Mouse (Mus musculus): Measurements from ENCODE around the gene Dcakd. TPM values are rescaled to one million over a fixed set of nuclear protein-coding genes. Genes with fewer than 3 reads are reported as not detected.

Gene Dcakd
- polyA plus RNA-seq (2015; fragmentation: Nextera tagmentation; extraction: Ambion mirVana), result 182 and 195 TPM in 2 replicates

GRCm38 (mm10) chr11:103028176-103028891 is at the start of gene Dcakd, which contains the start of gene Nmt1:
TSS of gene Dcakd (minus strand) at chr11:103028333.
TSS of gene Nmt1 (plus strand) at chr11:103028190.
- under 1% methylated on average over 36 of the region's 36 CpGs for WGBS
- ATAC-seq, result peak; percentile 99
- H3K27me3 ChIP-seq, result no peaks in the 10 kb centered on the region
- H3K4me3 ChIP-seq, result peak within 1 kb of the TSS; percentile 74
- peak within 1 kb of the TSS; percentile 70 for H3K4me2 ChIP-seq
- H3K36me3 ChIP-seq (ENCODE audit: poor library complexity, severe bottlenecking), result 0 out of 2 replicates have a peak, but pooled peaks cover 6% of the 10 kb centered on the region
- no peaks in the 10 kb centered on the region for H3K9me3 ChIP-seq (replicated peaks)
- H3K4me1 ChIP-seq, result peaks cover 35% of the 10 kb centered on the region
- H3K27ac ChIP-seq, result 0 out of 2 replicates have a peak within 1 kb of the TSS, but pooled peaks have one; percentile 44
- peak within 1 kb of the TSS; percentile 77 for H3K9ac ChIP-seq

GRCm38 (mm10) chr11:103076581-103076980 is 48.4 kb upstream of the Dcakd start:
- Histone ChIP-seq H3K27me3 (peaks cover 33% of the 10 kb centered on the region), H3K27ac (no peak overlapping the region), H3K4me1 (peaks cover 7% of the 10 kb centered on the region), H3K36me3 (ENCODE audit: poor library complexity, severe bottlenecking) (no peaks in the 10 kb centered on the region), H3K9me3 (replicated peaks) (no peaks in the 10 kb centered on the region), H3K4me2 (no peak overlapping the region), H3K9ac (no peak overlapping the region), H3K4me3 (no peak overlapping the region)
- WGBS, result 91% methylated on average over 8 of the region's 8 CpGs
- no peak for ATAC-seq

GRCm38 (mm10) chr11:103076010-103076409 is 47.9 kb upstream of the Dcakd start:
- Histone ChIP-seq H3K27ac (no peak overlapping the region), H3K36me3 (ENCODE audit: poor library complexity, severe bottlenecking) (no peaks in the 10 kb centered on the region), H3K4me2 (no peak overlapping the region), H3K9ac (no peak overlapping the region), H3K27me3 (peaks cover 28% of the 10 kb centered on the region), H3K9me3 (replicated peaks) (no peaks in the 10 kb centered on the region), H3K4me3 (no peak overlapping the region), H3K4me1 (peaks cover 7% of the 10 kb centered on the region)
- 90% methylated on average over 7 of the region's 7 CpGs for WGBS
- no peak for ATAC-seq

- WGBS, result 18% methylated on average over 10 of the region's 10 CpGs
Observed at GRCm38 (mm10) chr11:103074796-103075323, 46.7 kb upstream of the Dcakd start.

GRCm38 (mm10) chr11:103074121-103074650 is 46.1 kb upstream of the Dcakd start:
- no peak overlapping the region for H3K4me3 ChIP-seq
- 60% methylated on average over 10 of the region's 10 CpGs for WGBS
- H3K9ac ChIP-seq, result no peak overlapping the region
- H3K4me2 ChIP-seq, result no peak overlapping the region
- peaks cover 16% of the 10 kb centered on the region for H3K36me3 ChIP-seq (ENCODE audit: poor library complexity, severe bottlenecking)
- no peak for ATAC-seq
- no peak overlapping the region for H3K27ac ChIP-seq
- H3K4me1 ChIP-seq, result no peaks in the 10 kb centered on the region
- no peaks in the 10 kb centered on the region for H3K9me3 ChIP-seq (replicated peaks)
- H3K27me3 ChIP-seq, result peaks cover 10% of the 10 kb centered on the region

More at GRCm38 (mm10) chr11:103074796-103075323, 46.7 kb upstream of the Dcakd start:
- Histone ChIP-seq H3K4me2 (no peak overlapping the region), H3K36me3 (ENCODE audit: poor library complexity, severe bottlenecking) (peaks cover 9% of the 10 kb centered on the region), H3K4me1 (no peaks in the 10 kb centered on the region), H3K9ac (no peak overlapping the region), H3K4me3 (no peak overlapping the region), H3K9me3 (replicated peaks) (no peaks in the 10 kb centered on the region), H3K27ac (no peak overlapping the region; the same call in 1 of the 2 replicates), H3K27me3 (peaks cover 16% of the 10 kb centered on the region)
- ATAC-seq, result no peak

GRCm38 (mm10) chr11:103073671-103074070 is 45.5 kb upstream of the Dcakd start:
- 0 out of 2 replicates have a peak, but pooled peaks cover 4% of the 10 kb centered on the region for H3K27me3 ChIP-seq
- no peaks in the 10 kb centered on the region for H3K4me1 ChIP-seq
- 90% methylated on average over 7 of the region's 7 CpGs for WGBS
- peaks cover 21% of the 10 kb centered on the region for H3K36me3 ChIP-seq (ENCODE audit: poor library complexity, severe bottlenecking)
- no peak overlapping the region for H3K4me3 ChIP-seq
- H3K4me2 ChIP-seq, result no peak overlapping the region
- H3K9ac ChIP-seq, result no peak overlapping the region
- H3K27ac ChIP-seq, result no peak overlapping the region
- ATAC-seq, result no peak
- no peaks in the 10 kb centered on the region for H3K9me3 ChIP-seq (replicated peaks)

GRCm38 (mm10) chr11:103070322-103070880 is 42.3 kb upstream of the Dcakd start:
- Histone ChIP-seq H3K9me3 (replicated peaks) (no peaks in the 10 kb centered on the region), H3K4me2 (no peak overlapping the region), H3K27me3 (no peaks in the 10 kb centered on the region), H3K27ac (no peak overlapping the region), H3K4me3 (no peak overlapping the region), H3K9ac (no peak overlapping the region), H3K36me3 (ENCODE audit: poor library complexity, severe bottlenecking) (peaks cover 54% of the 10 kb centered on the region), H3K4me1 (no peaks in the 10 kb centered on the region)
- WGBS, result 94% methylated on average over 10 of the region's 10 CpGs
- ATAC-seq, result no peak

- ATAC-seq, result no peak
- Histone ChIP-seq H3K4me2 (no peak overlapping the region), H3K4me1 (no peaks in the 10 kb centered on the region), H3K4me3 (no peak overlapping the region), H3K9ac (no peak overlapping the region), H3K27me3 (no peaks in the 10 kb centered on the region), H3K27ac (no peak overlapping the region), H3K36me3 (ENCODE audit: poor library complexity, severe bottlenecking) (peaks cover 59% of the 10 kb centered on the region), H3K9me3 (replicated peaks) (no peaks in the 10 kb centered on the region)
- WGBS, result 95% methylated on average over 2 of the region's 2 CpGs
Observed at GRCm38 (mm10) chr11:103069731-103070130, 41.6 kb upstream of the Dcakd start.

- H3K9me3 ChIP-seq (replicated peaks), result no peaks in the 10 kb centered on the region
- no peaks in the 10 kb centered on the region for H3K4me1 ChIP-seq
- H3K36me3 ChIP-seq (ENCODE audit: poor library complexity, severe bottlenecking), result peaks cover 67% of the 10 kb centered on the region
- WGBS, result 93% methylated on average over 11 of the region's 11 CpGs
- H3K27me3 ChIP-seq, result no peaks in the 10 kb centered on the region
- H3K9ac ChIP-seq, result no peak overlapping the region
- no peak overlapping the region for H3K4me2 ChIP-seq
- no peak overlapping the region for H3K4me3 ChIP-seq
- ATAC-seq, result no peak
- no peak overlapping the region for H3K27ac ChIP-seq
Observed at GRCm38 (mm10) chr11:103068884-103069283, 40.8 kb upstream of the Dcakd start.

GRCm38 (mm10) chr11:103068272-103068671 is 40.1 kb upstream of the Dcakd start:
- no peak for ATAC-seq
- 88% methylated on average over 4 of the region's 4 CpGs for WGBS
- H3K4me1 ChIP-seq, result no peaks in the 10 kb centered on the region
- no peak overlapping the region for H3K4me2 ChIP-seq
- H3K27ac ChIP-seq, result no peak overlapping the region
- H3K27me3 ChIP-seq, result no peaks in the 10 kb centered on the region
- peaks cover 73% of the 10 kb centered on the region for H3K36me3 ChIP-seq (ENCODE audit: poor library complexity, severe bottlenecking)
- no peak overlapping the region for H3K4me3 ChIP-seq
- H3K9me3 ChIP-seq (replicated peaks), result no peaks in the 10 kb centered on the region
- no peak overlapping the region for H3K9ac ChIP-seq

GRCm38 (mm10) chr11:103067457-103068001 is 39.4 kb upstream of the Dcakd start:
- Histone ChIP-seq H3K27me3 (no peaks in the 10 kb centered on the region), H3K36me3 (ENCODE audit: poor library complexity, severe bottlenecking) (peaks cover 78% of the 10 kb centered on the region), H3K9me3 (replicated peaks) (no peaks in the 10 kb centered on the region), H3K9ac (no peak overlapping the region), H3K27ac (no peak overlapping the region), H3K4me1 (no peaks in the 10 kb centered on the region), H3K4me3 (no peak overlapping the region), H3K4me2 (no peak overlapping the region)
- WGBS, result 90% methylated on average over 8 of the region's 8 CpGs
- ATAC-seq, result no peak

GRCm38 (mm10) chr11:103067051-103067361 is 38.9 kb upstream of the Dcakd start:
- H3K4me2 ChIP-seq, result no peak overlapping the region
- H3K36me3 ChIP-seq (ENCODE audit: poor library complexity, severe bottlenecking), result peaks cover 82% of the 10 kb centered on the region
- no peak overlapping the region for H3K27ac ChIP-seq
- no peaks in the 10 kb centered on the region for H3K9me3 ChIP-seq (replicated peaks)
- H3K4me3 ChIP-seq, result no peak overlapping the region
- ATAC-seq, result no peak
- no peaks in the 10 kb centered on the region for H3K4me1 ChIP-seq
- no peak overlapping the region for H3K9ac ChIP-seq
- WGBS, result 95% methylated on average over 6 of the region's 6 CpGs
- no peaks in the 10 kb centered on the region for H3K27me3 ChIP-seq
